Mouse (Mus musculus) heart, postnatal 0 days (tissue): ENCODE data around the gene Rsu1.

Source experiments
- CTCF ChIP-seq: IDR thresholded peaks from 2 replicates; pipeline ENCODE4 v1.5.1; 2016; ENCODE audit warnings: antibody characterized with exemption, control low read depth, low read depth
- EP300 ChIP-seq: IDR thresholded peaks from 2 replicates; pipeline ENCODE4 v1.6.1; 2016; ENCODE audit warnings: antibody characterized with exemption, low read depth

DNA sequence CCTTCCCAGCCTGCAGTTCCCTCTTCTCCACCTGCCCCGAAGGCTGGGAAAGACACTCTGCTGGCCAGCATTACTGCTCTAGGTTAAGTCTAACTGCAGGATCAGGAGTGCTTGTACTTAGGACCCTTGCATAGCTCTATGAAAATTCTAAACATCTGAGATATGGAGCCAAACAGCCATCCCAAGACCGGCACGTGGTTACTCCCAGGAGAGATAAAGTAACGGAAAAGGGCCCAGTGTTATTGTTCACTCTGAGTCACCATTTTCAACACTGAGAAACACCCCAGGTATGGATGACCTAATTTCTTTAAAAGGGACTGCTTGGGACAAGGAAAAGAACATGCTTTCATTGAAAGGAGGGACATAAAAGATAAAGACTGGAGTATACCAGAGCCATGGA, 45.2 kb downstream of the Rsu1 start:
- no peak for TF ChIP-seq CTCF
- no peak for TF ChIP-seq EP300
